Mouse (Mus musculus) CH12.LX (cell line): ENCODE results near the gene Prelp. TPM values are rescaled to one million over a fixed set of nuclear protein-coding genes. Genes with fewer than 3 reads are reported as not detected.

Experiments
- DNase-seq: peaks from one replicate; pipeline ENCODE4 v3.0.0-alpha.2; 2013; ENCODE audit errors: extremely low read depth
- H3K27ac ChIP-seq: 2 replicates; pipeline ENCODE4 v1.5.1; 2012; ENCODE audit warnings: low read depth, mild to moderate bottlenecking, control low read depth, moderate library complexity; ENCODE audit not compliant: insufficient read depth
- H3K27me3 ChIP-seq: replicated peaks from 2 replicates; pipeline ENCODE3; 2012; ENCODE audit warnings: inconsistent platforms
- H3K36me3 ChIP-seq, 2 experiments: replicated peaks in 1 of 2; 2 replicates each; pipeline versions ENCODE3 to v1.6.1; 2012; ENCODE audit warnings: inconsistent platforms in 1 of 2, low read length in 1 of 2, mild to moderate bottlenecking in 1 of 2, mixed read lengths in 1 of 2, moderate library complexity in 1 of 2; ENCODE audit not compliant: control insufficient read depth in 1 of 2, insufficient read depth in 1 of 2
- H3K4me1 ChIP-seq, 2 experiments: 2 replicates each; pipeline ENCODE4 v1.6.1; 2012; ENCODE audit warnings: inconsistent platforms in 1 of 2, moderate library complexity in 1 of 2; ENCODE audit not compliant: insufficient read depth in 2 of 2, control insufficient read depth in 1 of 2
- H3K4me2 ChIP-seq: 2 replicates; pipeline ENCODE4 v1.6.1; 2012; ENCODE audit warnings: low read depth, mild to moderate bottlenecking, control low read depth; ENCODE audit not compliant: poor library complexity, insufficient read depth, severe bottlenecking
- H3K4me3 ChIP-seq, 3 experiments: fragments of 150-350 bp in 1 of 3; sonication (generic) in 1 of 3; replicated peaks in 1 of 3; 2 replicates each; pipeline versions ENCODE3 to v1.5.1; 2011 to 2012; ENCODE audit warnings: low read depth in 2 of 3, low read length in 2 of 3, mild to moderate bottlenecking in 2 of 3, moderate library complexity in 2 of 3, control low read depth in 1 of 3, improper control_type of control experiment in 1 of 3, inconsistent platforms in 1 of 3, mixed read lengths in 1 of 3; ENCODE audit not compliant: poor library complexity in 1 of 3
- H3K79me2 ChIP-seq: replicated peaks from 2 replicates; pipeline ENCODE4 v1.6.1; 2012; ENCODE audit warnings: mild to moderate bottlenecking, moderate library complexity; ENCODE audit not compliant: control insufficient read depth, poor library complexity, insufficient read depth, severe bottlenecking; ENCODE audit errors: extremely low read depth
- H3K9ac ChIP-seq: 2 replicates; pipeline ENCODE4 v1.6.1; 2012; ENCODE audit warnings: low read depth, mild to moderate bottlenecking, control low read depth, moderate library complexity; ENCODE audit not compliant: insufficient read depth
- H3K9me3 ChIP-seq: replicated peaks from 2 replicates; pipeline ENCODE3; 2012; ENCODE audit warnings: low read length, inconsistent platforms, mixed read lengths
- HCFC1 ChIP-seq: IDR thresholded peaks from 2 replicates; pipeline ENCODE4 v1.6.1; 2012; ENCODE audit warnings: low read depth, mild to moderate bottlenecking, inconsistent platforms, low read length, improper control_type of control experiment
- JUN ChIP-seq: IDR thresholded peaks from 2 replicates; pipeline ENCODE4 v1.6.1; 2011; ENCODE audit warnings: low read depth, mild to moderate bottlenecking, low read length, improper control_type of control experiment, moderate library complexity; ENCODE audit not compliant: insufficient read depth
- MXI1 ChIP-seq: IDR thresholded peaks from 2 replicates; pipeline ENCODE4 v1.6.1; 2011; ENCODE audit warnings: mild to moderate bottlenecking, low read depth, low read length, improper control_type of control experiment
- MYC ChIP-seq: IDR thresholded peaks from 2 replicates; pipeline ENCODE4 v1.6.1; 2011; ENCODE audit warnings: low read depth, mild to moderate bottlenecking, improper control_type of control experiment, low read length
- NELFE ChIP-seq: IDR thresholded peaks from 2 replicates; pipeline ENCODE4 v1.6.1; 2011; ENCODE audit warnings: low read depth, low read length, improper control_type of control experiment
- PAX5 ChIP-seq: IDR thresholded peaks from 2 replicates; pipeline ENCODE4 v1.6.1; 2012; ENCODE audit warnings: low read length, inconsistent platforms, mixed read lengths
- RCOR1 ChIP-seq: conservative IDR thresholded peaks from 2 replicates; pipeline ENCODE4 v1.6.1; 2012; ENCODE audit warnings: low read depth, mild to moderate bottlenecking, inconsistent platforms, low read length, improper control_type of control experiment
- SMC3 ChIP-seq: IDR thresholded peaks from 2 replicates; pipeline ENCODE4 v1.6.1; 2011; ENCODE audit warnings: low read depth, low read length, improper control_type of control experiment
- TCF12 ChIP-seq: IDR thresholded peaks from 2 replicates; pipeline ENCODE4 v1.6.1; 2014; ENCODE audit warnings: low read depth, mild to moderate bottlenecking, inconsistent platforms, low read length, improper control_type of control experiment
- USF1 ChIP-seq: IDR thresholded peaks from 2 replicates; pipeline ENCODE4 v1.6.1; 2014; ENCODE audit warnings: low read depth, mild to moderate bottlenecking, inconsistent platforms, low read length, improper control_type of control experiment
- USF2 ChIP-seq: conservative IDR thresholded peaks from 2 replicates; pipeline ENCODE4 v1.6.1; 2011; ENCODE audit warnings: low read depth, low read length, improper control_type of control experiment
- ZC3H11A ChIP-seq: IDR thresholded peaks from 2 replicates; pipeline ENCODE4 v1.6.1; 2012; ENCODE audit warnings: low read depth, mild to moderate bottlenecking, inconsistent platforms, low read length, improper control_type of control experiment
- ZMIZ1 ChIP-seq: IDR thresholded peaks from 2 replicates; pipeline ENCODE4 v1.6.1; 2012; ENCODE audit warnings: low read depth, mild to moderate bottlenecking, inconsistent platforms, low read length, improper control_type of control experiment
- dilution Hi-C: fragments of 300-500 bp; cut with MboI; formaldehyde crosslinking; loops from 2 replicates; pipeline ENCODE4 v1.14.3; 2020; ENCODE audit warnings: low sequenced_read_pairs; ENCODE audit not compliant: extremely low pct_unique_long_range_greater_than_20kb, extremely low pct_ligation_motif_present
- in situ Hi-C: fragments of 300-500 bp; cut with MboI; formaldehyde crosslinking; loops from 3 replicates; pipeline ENCODE4 v1.14.3; 2019; ENCODE audit warnings: low sequenced_read_pairs, low pct_ligation_motif_present, low pct_unique_long_range_greater_than_20kb, mixed read lengths
- polyA plus RNA-seq: library from polyadenylated mRNA; unstranded; fragments of >175 nt; gene quantifications from 2 replicates; pipeline ENCODE4 v1.2.1, GENCODE M21; 2012; ENCODE audit warnings: low read depth; ENCODE audit not compliant: insufficient read length
- total RNA-seq, 2 experiments: library from RNA; depleted of rRNA; stranded (reverse); fragments of 300-350 nt in 1 of 2; fragments of >200 nt in 1 of 2; gene quantifications; 2 replicates each; pipeline ENCODE4 v1.2.3; 2012 to 2014

The Prelp gene
- total and polyA plus RNA-seq, 3 experiments, result not detected

GRCm38 (mm10) chr1:133934354-133934963 lies 13.2 kb upstream of the Prelp start:
- H3K27ac ChIP-seq, result no peak overlapping the region
- no peak overlapping the region for H3K4me2 ChIP-seq
- peaks cover 80% of the 10 kb centered on the region for H3K27me3 ChIP-seq
- H3K4me1 ChIP-seq, result no peaks in the 10 kb centered on the region
- peaks cover 13% of the 10 kb centered on the region for H3K9me3 ChIP-seq
- dilution Hi-C loops, result no loop called here
- in situ Hi-C loops, result no loop called here
- H3K79me2 ChIP-seq, result no peaks in the 10 kb centered on the region
- DNase-seq, result no peak
- H3K9ac ChIP-seq, result no peak overlapping the region
- TF ChIP-seq HCFC1, result no peak
- TF ChIP-seq USF1, result no peak
- no peak for TF ChIP-seq RCOR1
- TF ChIP-seq SMC3, result no peak
- no peak for TF ChIP-seq NELFE
- no peak for TF ChIP-seq ZMIZ1
- TF ChIP-seq MXI1, result no peak
- no peaks in the 10 kb centered on the region for H3K36me3 ChIP-seq
- no peak overlapping the region for H3K4me3 ChIP-seq

GRCm38 (mm10) chr1:133933301-133934195 lies 12.3 kb upstream of the Prelp start:
- no peak overlapping the region for H3K9ac ChIP-seq
- H3K27me3 ChIP-seq, result peaks cover 85% of the 10 kb centered on the region
- no peaks in the 10 kb centered on the region for H3K79me2 ChIP-seq
- in situ Hi-C loops, result no loop called here
- H3K4me3 ChIP-seq, result no peak overlapping the region
- dilution Hi-C loops, result no loop called here
- no peak overlapping the region for H3K27ac ChIP-seq
- no peaks in the 10 kb centered on the region for H3K36me3 ChIP-seq
- TF ChIP-seq TCF12 (no peak), USF1 (peak; percentile 24; the same call in 1 of the 2 replicates), USF2 (peak; percentile 31; the same call in 1 of the 2 replicates)
- H3K9me3 ChIP-seq, result peaks cover 13% of the 10 kb centered on the region
- H3K4me1 ChIP-seq, result no peaks in the 10 kb centered on the region
- no peak for DNase-seq
- H3K4me2 ChIP-seq, result no peak overlapping the region

- dilution Hi-C loops (no loop called here), in situ Hi-C loops (no loop called here)
- no peaks in the 10 kb centered on the region for H3K79me2 ChIP-seq
- peaks cover 80% of the 10 kb centered on the region for H3K27me3 ChIP-seq
- TF ChIP-seq MYC (no peak), JUN (no peak), ZC3H11A (no peak), HCFC1 (no peak), TCF12 (no peak), PAX5 (no peak)
- H3K4me3 ChIP-seq, result no peak overlapping the region
- no peak overlapping the region for H3K9ac ChIP-seq
- peaks cover 8% of the 10 kb centered on the region for H3K9me3 ChIP-seq
- H3K4me1 ChIP-seq, result no peaks in the 10 kb centered on the region
- no peak overlapping the region for H3K27ac ChIP-seq
- no peak overlapping the region for H3K4me2 ChIP-seq
- no peaks in the 10 kb centered on the region for H3K36me3 ChIP-seq
- DNase-seq, result no peak
Observed at GRCm38 (mm10) chr1:133929980-133930379, 8.8 kb upstream of the Prelp start.
